Mouse (Mus musculus): ENCODE measurements around the gene Emc6. TPM values are rescaled to one million over a fixed set of nuclear protein-coding genes. Genes with fewer than 3 reads are reported as not detected.

Emc6 gene
- total RNA-seq, 2 experiments from 2014 or later, result 55.6 to 55.9 TPM

GRCm38 (mm10) chr11:73185872-73186615 lies 9.2 kb upstream of the Emc6 start:
- intact Hi-C loops (cut with DNase I), result no loop called here
- DNase-seq (ENCODE audit: low spot score in 2 of 2), result no peak

DNA sequence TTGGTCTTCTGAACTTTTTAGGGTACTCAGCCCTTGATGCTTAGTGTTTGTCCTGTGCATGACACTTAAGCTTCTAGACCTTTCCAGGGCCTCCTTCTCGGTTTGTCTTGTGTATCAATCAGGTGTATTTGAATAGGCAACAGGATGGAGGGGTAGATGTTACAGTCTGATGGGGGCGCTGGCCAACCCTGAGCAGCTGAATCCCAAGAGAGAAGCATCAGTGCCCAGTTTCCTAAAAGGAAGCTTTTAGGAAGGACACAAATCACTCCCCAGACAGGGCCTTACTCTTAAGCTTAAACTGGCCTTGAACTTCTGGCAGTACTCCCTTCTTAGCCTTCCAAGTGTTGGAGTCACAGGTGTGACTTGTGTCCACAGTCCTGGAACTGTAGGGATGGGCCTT lies 1.1 kb upstream of the Emc6 start:
- no peak for DNase-seq (ENCODE audit: low spot score in 2 of 2)
- intact Hi-C loops (cut with DNase I), result loop anchor here (2.0 kb wide), 1 partner anchor 21 kb away; the partner anchor contains the start of genes Ctns and Shpk

DNA sequence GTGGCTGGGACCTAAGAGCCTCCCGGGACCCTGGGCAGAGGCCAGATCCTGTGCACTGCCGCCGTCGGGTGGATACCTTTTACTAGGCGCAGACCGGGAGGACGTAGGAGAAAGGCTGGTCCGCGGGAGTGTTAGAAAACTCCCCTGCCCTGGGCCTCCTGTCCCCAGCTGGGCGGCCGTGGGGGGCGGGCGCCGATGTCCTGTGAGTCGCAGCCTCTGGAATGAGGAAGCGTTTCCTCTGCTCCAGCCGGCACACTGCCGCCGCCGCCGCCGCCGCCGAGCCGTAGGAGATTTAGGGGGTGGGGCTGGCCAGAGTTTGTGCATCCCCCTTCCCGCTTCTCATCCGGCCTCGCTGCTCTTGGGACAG lies 655 bp upstream of the Emc6 start:
- peak; percentile 23 to 44 for DNase-seq (ENCODE audit: low spot score in 2 of 2)
- intact Hi-C loops (cut with DNase I), result loop anchor here (2.0 kb wide), 1 partner anchor 21 kb away; the partner anchor contains the start of genes Ctns and Shpk

DNA sequence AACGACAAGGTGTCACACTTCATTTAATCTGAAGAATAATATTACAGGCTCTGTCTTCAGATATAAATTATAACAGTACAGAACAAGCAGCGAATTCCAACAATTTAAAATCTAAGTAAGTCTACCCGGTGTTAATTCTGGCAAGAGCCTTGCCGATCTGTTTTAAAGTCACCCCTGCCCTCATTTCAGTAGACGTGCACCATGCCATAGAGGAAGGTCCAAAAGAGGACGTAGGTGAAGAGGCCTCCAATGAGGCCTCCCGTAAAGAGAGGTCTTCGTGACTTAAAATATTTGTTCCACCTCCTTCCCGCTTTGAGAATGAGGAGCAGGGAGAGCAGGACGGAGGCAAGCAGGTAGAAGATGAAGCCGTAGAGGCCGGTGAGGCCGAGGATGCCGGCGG lies 651 bp downstream of the Emc6 start:
- intact Hi-C loops (cut with DNase I), result loop anchor here (2.0 kb wide), 1 partner anchor 23 kb away; the partner anchor contains the start of genes Ctns and Shpk

GRCm38 (mm10) chr11:73175612-73176011 lies 1.2 kb downstream of the Emc6 start:
- intact Hi-C loops (cut with DNase I), result loop anchor here (2.0 kb wide), 1 partner anchor 23 kb away; the partner anchor contains the start of genes Ctns and Shpk
- DNase-seq (ENCODE audit: low spot score in 2 of 2), result no peak

More for the DNA sequence above, 651 bp downstream of the Emc6 start:
- no peak for DNase-seq (ENCODE audit: low spot score in 2 of 2)

- DNase-seq (ENCODE audit: low spot score in 2 of 2), result no peak
- intact Hi-C loops (cut with DNase I), result no loop called here
Measured at GRCm38 (mm10) chr11:73172186-73172585, 4.7 kb downstream of the Emc6 start.

- intact Hi-C loops (cut with DNase I), result no loop called here
Measured at GRCm38 (mm10) chr11:73169231-73169630, 7.6 kb downstream of the Emc6 start.

GRCm38 (mm10) chr11:73168576-73168975 lies 8.3 kb downstream of the Emc6 start:
- intact Hi-C loops (cut with DNase I), result no loop called here
- no peak for DNase-seq (ENCODE audit: low spot score in 2 of 2)

More at GRCm38 (mm10) chr11:73169231-73169630, 7.6 kb downstream of the Emc6 start:
- peak; percentile 49 to 62 for DNase-seq (ENCODE audit: low spot score in 2 of 2)

DNA sequence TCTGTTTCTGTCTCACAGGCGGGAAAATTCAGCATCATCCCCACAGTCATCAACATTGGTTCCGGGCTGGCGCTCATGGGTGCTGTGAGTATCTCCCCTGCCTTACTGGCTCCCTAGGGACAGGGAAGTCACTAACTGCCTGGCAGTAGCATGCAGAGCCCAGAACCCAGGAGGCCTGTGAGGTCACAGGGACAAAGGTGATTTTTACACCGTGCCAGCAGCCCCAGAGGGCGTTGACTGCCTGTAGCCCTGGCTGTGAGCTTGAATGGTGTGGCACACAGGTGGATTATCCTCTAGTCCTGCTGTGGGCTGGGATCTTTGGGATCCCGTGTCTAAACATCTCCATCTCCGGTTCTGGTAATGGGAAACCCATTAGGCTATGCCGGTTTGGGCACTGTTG lies 8.8 kb downstream of the Emc6 start:
- intact Hi-C loops (cut with DNase I), result no loop called here
- DNase-seq (ENCODE audit: low spot score in 2 of 2), result no peak

DNA sequence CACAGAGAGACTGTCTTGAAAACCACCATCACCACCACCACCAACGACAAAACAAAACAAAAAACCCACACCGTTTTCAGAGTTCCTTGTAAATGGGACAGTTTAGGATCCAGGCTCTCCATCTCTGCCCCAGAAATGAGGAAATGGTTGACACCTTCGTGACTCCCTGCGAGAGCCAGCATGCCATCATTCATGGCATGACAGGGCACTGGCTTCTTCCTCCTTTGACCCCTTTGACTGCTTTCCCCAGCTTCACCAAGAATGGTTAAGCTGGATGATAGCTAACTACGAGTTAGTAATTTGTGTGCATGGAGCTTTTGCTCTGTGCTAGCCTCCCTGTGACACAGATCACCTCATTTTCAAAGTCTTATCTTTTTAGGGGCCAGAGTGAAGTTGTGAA lies 14.6 kb downstream of the Emc6 start:
- DNase-seq (ENCODE audit: low spot score in 2 of 2), result no peak
- intact Hi-C loops (cut with DNase I), result no loop called here

- DNase-seq (ENCODE audit: low spot score in 2 of 2), result no peak
- intact Hi-C loops (cut with DNase I), result no loop called here
Measured at GRCm38 (mm10) chr11:73161616-73162015, 15.2 kb downstream of the Emc6 start.

- intact Hi-C loops (cut with DNase I), result no loop called here
- DNase-seq (ENCODE audit: low spot score in 2 of 2), result no peak
Measured at GRCm38 (mm10) chr11:73160811-73161200, 16.0 kb downstream of the Emc6 start.

DNA sequence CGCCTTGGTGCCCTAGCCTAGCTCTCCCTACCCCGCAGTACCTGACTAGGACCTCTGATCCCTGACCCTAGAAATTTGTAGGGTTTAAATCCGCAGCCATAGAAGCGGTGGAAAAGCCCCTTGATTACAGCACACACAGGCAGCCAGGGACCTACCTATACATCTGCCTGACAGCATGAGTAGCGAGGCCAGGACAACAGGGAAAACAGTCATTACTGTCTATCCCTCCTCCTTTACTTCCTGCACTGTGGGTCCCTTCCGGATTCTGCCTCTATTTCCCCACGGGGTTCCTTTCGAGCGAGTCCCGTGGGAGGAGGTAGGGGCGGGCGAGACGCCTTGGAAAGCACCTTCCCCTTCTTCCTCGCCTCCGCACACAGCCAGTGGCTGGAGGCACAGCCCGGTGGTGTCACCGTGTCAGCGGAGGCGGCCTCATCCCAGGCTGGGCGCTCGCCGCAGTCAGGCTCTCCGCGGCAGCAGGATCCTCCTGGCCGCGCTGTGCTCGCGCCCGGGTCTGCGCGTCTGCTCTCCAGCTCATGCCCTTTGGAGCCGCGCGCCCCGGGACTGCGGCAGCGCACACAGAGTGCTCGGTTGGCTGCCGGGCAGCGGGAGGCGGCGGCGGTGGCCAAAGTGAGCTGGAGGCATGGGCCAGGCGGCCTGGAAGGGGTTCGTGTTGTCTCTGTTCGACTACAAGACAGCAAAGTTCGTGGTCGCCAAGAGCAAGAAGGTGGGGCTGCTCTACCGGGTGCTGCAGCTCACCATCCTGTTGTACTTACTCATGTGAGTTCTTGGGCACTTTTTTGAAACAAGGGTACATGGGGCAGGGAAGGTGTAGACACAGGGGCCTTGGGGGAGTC lies 16.7 kb downstream of the Emc6 start, which contains the start of gene P2rx5:
TSS of gene P2rx5 (plus strand) at position 465 of the 854 bp plus-strand sequence.
- intact Hi-C loops (cut with DNase I), result no loop called here

DNA sequence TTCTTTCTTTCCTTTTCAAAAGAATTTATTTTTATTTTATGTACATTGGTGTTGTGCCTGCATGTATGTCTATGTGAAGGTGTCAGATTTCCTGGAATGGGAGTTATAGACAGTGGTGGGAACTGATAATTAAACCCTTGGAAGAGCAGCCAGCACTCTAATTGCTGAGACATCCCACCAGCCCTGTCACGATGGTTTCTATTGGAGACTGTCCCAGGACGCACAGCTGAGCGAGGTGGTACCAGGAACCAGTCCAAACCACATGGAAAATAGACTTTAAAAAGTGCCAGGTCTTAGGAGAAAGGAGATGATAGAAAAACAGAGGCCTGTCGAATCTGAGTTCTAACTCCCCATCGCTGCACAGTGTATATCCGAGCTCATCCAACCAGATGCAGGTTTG lies 21.8 kb downstream of the Emc6 start:
- intact Hi-C loops (cut with DNase I), result no loop called here

More for the DNA sequence above, 16.7 kb downstream of the Emc6 start, which contains the start of gene P2rx5:
- DNase-seq (ENCODE audit: low spot score in 2 of 2), result no peak

DNA sequence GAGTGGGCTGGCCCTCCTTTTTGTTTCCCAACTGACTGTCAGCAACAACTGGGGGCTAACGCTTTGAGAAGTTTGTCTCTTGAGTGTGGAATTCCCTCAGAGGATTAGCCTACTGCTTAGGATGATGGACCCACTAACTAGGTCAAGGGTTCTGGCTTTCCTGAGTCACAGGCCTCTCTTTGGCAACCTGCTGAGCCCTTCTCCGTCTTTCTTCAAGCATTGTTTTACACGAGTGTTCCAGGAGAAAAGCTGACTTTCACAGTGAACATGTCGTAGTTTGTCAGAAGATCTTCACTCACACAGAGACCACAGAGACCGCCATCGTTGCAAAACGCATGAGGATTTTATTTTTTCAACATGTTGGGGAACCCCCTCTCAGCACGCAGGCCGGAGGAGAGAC lies 28.6 kb downstream of the Emc6 start:
- intact Hi-C loops (cut with DNase I), result no loop called here

More for the DNA sequence above, 21.8 kb downstream of the Emc6 start:
- peak in 1 of 2 experiments; percentile 20 for DNase-seq (ENCODE audit: low spot score in 2 of 2)

DNA sequence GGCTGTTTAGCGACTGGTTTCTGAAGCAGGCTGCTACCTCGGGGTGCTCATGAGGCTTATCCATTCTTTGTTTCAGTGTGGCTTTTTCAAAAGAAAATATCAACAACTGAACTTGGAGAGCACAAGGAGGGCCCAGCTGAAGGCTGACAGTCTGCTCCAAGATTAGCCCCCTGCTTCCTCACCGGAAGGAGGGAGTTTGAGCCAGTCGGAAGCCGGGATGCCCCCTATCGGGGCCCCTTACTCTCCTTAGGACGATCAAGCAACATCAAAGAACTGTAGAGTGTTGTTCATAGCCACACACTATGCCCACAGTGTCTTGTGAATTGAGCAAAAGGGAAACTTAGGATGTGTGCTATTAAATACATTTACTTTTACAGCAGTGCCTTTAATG lies 29.9 kb downstream of the Emc6 start:
- intact Hi-C loops (cut with DNase I), result no loop called here
- no peak for DNase-seq (ENCODE audit: low spot score in 2 of 2)

More for the DNA sequence above, 28.6 kb downstream of the Emc6 start:
- no peak for DNase-seq (ENCODE audit: low spot score in 2 of 2)

GRCm38 (mm10) chr11:73146026-73146974 lies 30.5 kb downstream of the Emc6 start:
- intact Hi-C loops (cut with DNase I), result no loop called here
- DNase-seq (ENCODE audit: low spot score in 2 of 2), result no peak

DNA sequence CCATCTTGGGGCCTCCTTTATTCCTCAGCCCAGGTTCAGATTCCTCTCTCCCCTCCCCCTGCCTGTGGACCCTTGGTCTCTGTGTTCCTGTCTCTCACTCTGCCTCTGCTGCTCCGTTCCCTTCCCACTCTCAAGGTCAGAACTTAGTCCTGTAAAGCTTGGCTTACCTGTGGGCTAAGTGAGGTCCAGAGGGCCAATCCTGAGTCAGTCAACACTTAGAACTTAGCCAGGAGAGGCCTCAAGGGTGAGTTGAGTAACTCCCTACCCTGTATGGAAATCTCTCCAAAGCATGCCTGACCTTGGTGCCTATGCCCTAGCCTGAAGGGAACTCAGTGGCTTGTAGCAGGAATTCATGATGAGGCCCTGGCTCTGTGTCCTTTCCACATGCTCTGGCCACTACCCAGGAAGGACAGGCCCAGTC lies 32.6 kb downstream of the Emc6 start:
- no peak for DNase-seq (ENCODE audit: low spot score in 2 of 2)
- intact Hi-C loops (cut with DNase I), result no loop called here

Measured in left cerebral cortex, postnatal 25 days (tissue).